In the genomic region with DNA sequence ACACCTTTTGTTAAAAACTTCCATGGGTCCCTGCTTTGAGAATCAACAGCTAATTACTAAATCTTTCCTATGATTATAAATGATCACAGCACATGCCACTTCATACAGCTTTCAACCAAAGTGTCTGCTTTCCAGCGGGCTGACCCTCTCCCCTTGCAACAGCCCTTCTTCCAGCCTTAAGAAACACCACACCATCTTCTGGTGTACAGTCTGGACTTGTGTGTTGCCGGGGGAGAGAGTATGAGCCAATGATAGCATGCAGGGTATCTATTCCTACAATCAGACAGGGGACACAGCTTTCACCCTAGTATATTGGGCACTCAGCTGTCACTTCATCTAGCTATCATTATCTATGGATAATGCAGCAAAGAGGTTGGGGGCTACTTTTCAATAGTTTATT, we compare ENCODE assay signal across 8 mouse cellular contexts. TPM values are rescaled to one million over a fixed set of nuclear protein-coding genes. Genes with fewer than 3 reads are reported as not detected.
DNase-seq lines count a peak whose midpoint lies in the region; ATAC-seq and TF ChIP-seq lines count a peak whose summit lies in the region.

No protein-coding gene starts in this region.

- no peaks in the 10 kb centered on the region for H3K36me3 ChIP-seq in embryonic facial prominence, embryonic 12.5 days
- no peaks in the 10 kb centered on the region; the same call in 1 of the 2 replicates for H3K36me3 ChIP-seq in intestine, embryonic 14.5 days (ENCODE audit: control insufficient read depth, insufficient read depth, low read length)
- H3K36me3 ChIP-seq in neural tube, embryonic 12.5 days, result no peaks in the 10 kb centered on the region
- no peaks in the 10 kb centered on the region for H3K36me3 ChIP-seq in thymus, adult 2 months (ENCODE audit: control insufficient read depth, insufficient read depth, low read length)

- WGBS in embryonic facial prominence, embryonic 12.5 days, result 52% methylated on average over 2 of the region's 2 CpGs
- WGBS in intestine, embryonic 14.5 days, result 41% methylated on average over 2 of the region's 2 CpGs
- 51% methylated on average over 2 of the region's 2 CpGs for WGBS in neural tube, embryonic 12.5 days
- WGBS in thymus, adult 2 months, result 94% methylated on average over 2 of the region's 2 CpGs

- peak overlapping the region; percentile 93 for H3K4me2 ChIP-seq in embryonic facial prominence, embryonic 12.5 days (replicated peaks)
- H3K4me2 ChIP-seq in intestine, embryonic 14.5 days (ENCODE audit: low read length), result peak overlapping the region; percentile 81
- H3K4me2 ChIP-seq in neural tube, embryonic 12.5 days (replicated peaks), result peak overlapping the region; percentile 92

- H3K27me3 ChIP-seq in embryonic facial prominence, embryonic 12.5 days, result no peaks in the 10 kb centered on the region
- no peaks in the 10 kb centered on the region for H3K27me3 ChIP-seq in intestine, embryonic 14.5 days (replicated peaks; ENCODE audit: control insufficient read depth, insufficient read depth, low read length)
- no peaks in the 10 kb centered on the region for H3K27me3 ChIP-seq in neural tube, embryonic 12.5 days (replicated peaks)
- H3K27me3 ChIP-seq in thymus, adult 2 months (ENCODE audit: control insufficient read depth, insufficient read depth, low read length), result no peaks in the 10 kb centered on the region

- intact Hi-C loops in left cerebral cortex, adult 2 months (cut with DNase I), result no loop called here
- intact Hi-C loops in left cerebral cortex, postnatal 14 days (cut with DNase I), result no loop called here
- intact Hi-C loops in left cerebral cortex, postnatal 36 days (cut with DNase I), result no loop called here

- H3K27ac ChIP-seq in left cerebral cortex, adult 2 months, result no peak overlapping the region
- H3K27ac ChIP-seq in embryonic facial prominence, embryonic 12.5 days, result no peak overlapping the region
- no peak overlapping the region for H3K27ac ChIP-seq in intestine, embryonic 14.5 days (ENCODE audit: low read depth)
- H3K27ac ChIP-seq in neural tube, embryonic 12.5 days, result no peak overlapping the region
- H3K27ac ChIP-seq in thymus, adult 2 months (ENCODE audit: control insufficient read depth, insufficient read depth, low read length), result no peak overlapping the region

- no peak for DNase-seq in left cerebral cortex, adult 2 months (ENCODE audit: extremely low spot score in 1 of 2, low spot score in 2 of 2)
- no peak for DNase-seq in left cerebral cortex, postnatal 14 days (ENCODE audit: low spot score in 2 of 2)
- DNase-seq in intestine, embryonic 14.5 days (ENCODE audit: low spot score), result peak; percentile 68
- DNase-seq in thymus, postnatal 10 days (ENCODE audit: low spot score in 2 of 2), result no peak
- DNase-seq in left cerebral cortex, postnatal 36 days (ENCODE audit: low spot score in 2 of 2), result no peak
- no peak for DNase-seq in thymus, adult 2 months

- H3K9ac ChIP-seq in embryonic facial prominence, embryonic 12.5 days, result peak overlapping the region; percentile 34; the same call in 1 of the 2 replicates
- peak overlapping the region; percentile 98 for H3K9ac ChIP-seq in intestine, embryonic 14.5 days (ENCODE audit: low read length)
- no peak overlapping the region for H3K9ac ChIP-seq in neural tube, embryonic 12.5 days

- peak overlapping the region; percentile 80 for H3K4me3 ChIP-seq in left cerebral cortex, adult 2 months
- H3K4me3 ChIP-seq in embryonic facial prominence, embryonic 12.5 days, result peak overlapping the region; percentile 69
- peak overlapping the region; percentile 95 for H3K4me3 ChIP-seq in intestine, embryonic 14.5 days (ENCODE audit: low read depth, low read length)
- H3K4me3 ChIP-seq in neural tube, embryonic 12.5 days, result peak overlapping the region; percentile 21; the same call in 1 of the 2 replicates
- no peak overlapping the region for H3K4me3 ChIP-seq in thymus, adult 2 months (ENCODE audit: control insufficient read depth, insufficient read depth, low read length)

- peaks cover 6% of the 10 kb centered on the region for H3K4me1 ChIP-seq in embryonic facial prominence, embryonic 12.5 days
- H3K4me1 ChIP-seq in intestine, embryonic 14.5 days (replicated peaks; ENCODE audit: control insufficient read depth, insufficient read depth, low read length), result peaks cover 16% of the 10 kb centered on the region
- peaks cover 21% of the 10 kb centered on the region for H3K4me1 ChIP-seq in neural tube, embryonic 12.5 days
- H3K4me1 ChIP-seq in thymus, adult 2 months (replicated peaks; ENCODE audit: control insufficient read depth, insufficient read depth, low read length), result peaks cover 19% of the 10 kb centered on the region

- no peak for TF ChIP-seq POLR2A in thymus, adult 2 months (IDR thresholded peaks at IDR 0.05; ENCODE audit: control insufficient read depth, extremely low read depth, insufficient read depth, low read length, poor library complexity)

- no peaks in the 10 kb centered on the region for H3K9me3 ChIP-seq in embryonic facial prominence, embryonic 12.5 days
- no peaks in the 10 kb centered on the region for H3K9me3 ChIP-seq in intestine, embryonic 14.5 days (ENCODE audit: control insufficient read depth, low read length)
- H3K9me3 ChIP-seq in neural tube, embryonic 12.5 days, result no peaks in the 10 kb centered on the region

- TF ChIP-seq CTCF in left cerebral cortex, adult 2 months (IDR thresholded peaks at IDR 0.05), result no peak
- no peak for TF ChIP-seq CTCF in thymus, adult 2 months (IDR thresholded peaks at IDR 0.05; ENCODE audit: borderline replicate concordance, control insufficient read depth, extremely low read depth, insufficient read depth, low read length, poor library complexity)

- ATAC-seq in embryonic facial prominence, embryonic 12.5 days (ENCODE audit: insufficient number of reproducible peaks, insufficient read depth, low FRiP score, low TSS enrichment), result no peak
- ATAC-seq in intestine, embryonic 14.5 days (replicated peaks; ENCODE audit: low FRiP score, low TSS enrichment, low read depth), result no peak
- no peak for ATAC-seq in neural tube, embryonic 12.5 days (ENCODE audit: low FRiP score, low read depth)

RNA-seq across cellular contexts. Expression of a gene that starts 2.9 kb away (rescaled TPM):
- total RNA-seq in left cerebral cortex, adult 2 months (2021), result 10 to 100 TPM; 56.7 to 61.4 TPM
- 10 to 100 TPM; 47.1 to 48.6 TPM for total RNA-seq in left cerebral cortex, postnatal 14 days (2021)
- polyA plus RNA-seq in embryonic facial prominence, embryonic 12.5 days (2016; fragmentation: Nextera tagmentation; extraction: Ambion mirVana), result 112 and 118 TPM in 2 replicates
- polyA plus RNA-seq in intestine, embryonic 14.5 days (2014; fragmentation: Nextera tagmentation; extraction: Ambion mirVana), result 56.0 and 61.7 TPM in 2 replicates
- 104 and 109 TPM in 2 replicates for polyA plus RNA-seq in neural tube, embryonic 12.5 days (2016; fragmentation: Nextera tagmentation; extraction: Ambion mirVana)
- 10 to 100 TPM; 48.6 to 79.9 TPM for total RNA-seq in left cerebral cortex, postnatal 36 days (2021)
- 17.3 and 18.7 TPM in 2 replicates for polyA plus RNA-seq in thymus, adult 2 months (2012; rRNA removed)
